Mouse (Mus musculus) stomach, postnatal 0 days (tissue): ENCODE measurements around the gene Mrpl53. TPM values are rescaled to one million over a fixed set of nuclear protein-coding genes. Genes with fewer than 3 reads are reported as not detected.
A peak's percentile ranks its signal among the peaks of the same experiment; 100 is the strongest.

Experiments used
- ATAC-seq: fragments of 200-750 bp; cut with Nextera tagmentation; 2 replicates; pipeline ENCODE4 v1.8.0; 2017; ENCODE audit not compliant: low FRiP score, low TSS enrichment
- DNase-seq: peaks from one replicate; pipeline ENCODE4 v3.0.0-alpha.2; 2016; ENCODE audit warnings: low spot score
- H3K27ac ChIP-seq: fragments of 300-500 bp; sonication (generic); replicated peaks from 2 replicates; pipeline ENCODE4 v1.5.1; 2014; ENCODE audit warnings: mild to moderate bottlenecking, control low read depth
- H3K27me3 ChIP-seq: fragments of 300-500 bp; sonication (generic); 2 replicates; pipeline ENCODE4 v1.6.1; 2014; ENCODE audit warnings: low read length; ENCODE audit not compliant: control insufficient read depth, insufficient read depth
- H3K36me3 ChIP-seq: fragments of 300-500 bp; sonication (generic); 2 replicates; pipeline ENCODE4 v1.6.1; 2014; ENCODE audit warnings: low read length, mixed read lengths; ENCODE audit not compliant: control insufficient read depth, insufficient read depth
- H3K4me1 ChIP-seq: fragments of 300-500 bp; sonication (generic); replicated peaks from 2 replicates; pipeline ENCODE4 v1.6.1; 2014; ENCODE audit warnings: antibody characterized with exemption; ENCODE audit not compliant: control insufficient read depth, insufficient read depth
- H3K4me2 ChIP-seq: fragments of 300-500 bp; sonication (generic); replicated peaks from 2 replicates; pipeline ENCODE4 v1.6.1; 2014; ENCODE audit warnings: low read depth, mild to moderate bottlenecking, control low read depth, moderate library complexity
- H3K4me3 ChIP-seq: fragments of 300-500 bp; sonication (generic); 2 replicates; pipeline ENCODE4 v1.5.1; 2014; ENCODE audit warnings: low read depth, low read length, control low read depth
- H3K9ac ChIP-seq: fragments of 300-500 bp; sonication (generic); 2 replicates; pipeline ENCODE4 v1.6.1; 2014; ENCODE audit warnings: mild to moderate bottlenecking, low read length, control low read depth, mixed read lengths
- H3K9me3 ChIP-seq: fragments of 300-500 bp; sonication (generic); 2 replicates; pipeline ENCODE4 v1.6.1; 2016; ENCODE audit warnings: low read length; ENCODE audit not compliant: control insufficient read depth
- CTCF ChIP-seq: IDR thresholded peaks from 2 replicates; pipeline ENCODE4 v1.5.1; 2016; ENCODE audit warnings: antibody characterized with exemption, low read depth, mild to moderate bottlenecking, moderate library complexity
- EP300 ChIP-seq: optimal IDR thresholded peaks from 2 replicates; pipeline ENCODE3; 2016; ENCODE audit warnings: antibody characterized with exemption
- WGBS: fragments of 180-500 bp; shearing (Covaris S2); extraction: QIAGEN DNeasy Blood & Tissue Kit; methylation state at CpG from one replicate; pipeline ENCODE4 v1.1.7; 2014; 5-methylcytosine and 5-hydroxymethylcytosine counted together
- polyA plus RNA-seq: library from polyadenylated mRNA; unstranded; fragments of >200 nt; fragmentation: Nextera tagmentation; extraction: Ambion mirVana; gene quantifications from 2 replicates; pipeline ENCODE4 v1.2.1, GENCODE M21; 2015

Gene Mrpl53
- polyA plus RNA-seq, 1 experiment from 2014 or later = 117 TPM

DNA sequence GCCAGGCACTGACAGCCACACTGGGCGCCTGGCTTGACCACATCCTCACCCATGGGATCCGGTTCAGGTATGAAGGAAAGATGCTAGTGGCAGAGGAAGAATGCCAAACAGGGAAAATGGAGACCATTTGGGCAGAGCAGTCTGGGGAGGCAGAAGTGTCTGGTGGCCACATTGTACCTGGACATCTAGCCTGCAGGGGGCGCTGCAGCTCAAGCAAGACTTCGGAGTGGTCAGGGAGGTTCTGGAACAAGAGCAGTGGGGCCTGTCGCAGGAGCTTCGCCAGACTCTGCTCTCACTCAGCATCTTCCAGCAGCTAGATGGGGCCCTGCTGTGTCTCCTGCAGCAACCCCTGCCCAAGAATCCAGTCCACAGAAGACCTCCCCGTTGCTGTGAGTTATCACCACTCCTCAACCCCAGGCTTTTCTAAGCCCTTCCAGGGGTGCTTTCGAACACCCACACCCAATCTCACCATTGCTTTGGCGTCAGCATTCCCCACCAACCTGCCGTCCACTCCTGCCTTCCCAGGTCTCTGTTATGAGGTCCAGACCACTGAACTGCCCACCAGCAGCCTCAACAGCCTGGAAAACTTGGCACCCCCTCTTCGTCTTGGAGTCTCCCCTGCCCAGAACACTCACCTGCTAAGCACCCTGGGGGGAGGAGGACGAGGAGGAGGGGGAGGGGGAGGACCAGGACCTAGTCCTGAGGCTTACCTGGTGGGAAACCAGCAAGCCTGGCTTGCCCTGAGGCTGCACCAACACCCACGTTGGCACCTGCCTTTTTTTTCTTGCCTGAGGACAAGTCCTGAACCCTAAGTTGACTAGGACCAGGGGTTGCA, 1.1 kb upstream of the Mrpl53 start:
- peak overlapping the region; percentile 78; the same call in 1 of the 2 replicates for H3K4me2 ChIP-seq
- peak overlapping the region; percentile 88; the same call in 1 of the 2 replicates for H3K27ac ChIP-seq
- 0 out of 2 replicates have a peak, but pooled peaks cover 2% of the 10 kb centered on the region for H3K4me1 ChIP-seq
- WGBS = 33% methylated on average over 13 of the region's 13 CpGs
- H3K27me3 ChIP-seq = no peaks in the 10 kb centered on the region
- peak; percentile 90 for TF ChIP-seq CTCF
- no peak for TF ChIP-seq EP300
- ATAC-seq (peak; percentile 71), DNase-seq (peak; percentile 88)
- H3K4me3 ChIP-seq = 0 out of 2 replicates have a peak overlapping the region, but pooled peaks have one; percentile 93
- no peaks in the 10 kb centered on the region for H3K9me3 ChIP-seq
- H3K9ac ChIP-seq = no peak overlapping the region
- no peaks in the 10 kb centered on the region for H3K36me3 ChIP-seq

DNA sequence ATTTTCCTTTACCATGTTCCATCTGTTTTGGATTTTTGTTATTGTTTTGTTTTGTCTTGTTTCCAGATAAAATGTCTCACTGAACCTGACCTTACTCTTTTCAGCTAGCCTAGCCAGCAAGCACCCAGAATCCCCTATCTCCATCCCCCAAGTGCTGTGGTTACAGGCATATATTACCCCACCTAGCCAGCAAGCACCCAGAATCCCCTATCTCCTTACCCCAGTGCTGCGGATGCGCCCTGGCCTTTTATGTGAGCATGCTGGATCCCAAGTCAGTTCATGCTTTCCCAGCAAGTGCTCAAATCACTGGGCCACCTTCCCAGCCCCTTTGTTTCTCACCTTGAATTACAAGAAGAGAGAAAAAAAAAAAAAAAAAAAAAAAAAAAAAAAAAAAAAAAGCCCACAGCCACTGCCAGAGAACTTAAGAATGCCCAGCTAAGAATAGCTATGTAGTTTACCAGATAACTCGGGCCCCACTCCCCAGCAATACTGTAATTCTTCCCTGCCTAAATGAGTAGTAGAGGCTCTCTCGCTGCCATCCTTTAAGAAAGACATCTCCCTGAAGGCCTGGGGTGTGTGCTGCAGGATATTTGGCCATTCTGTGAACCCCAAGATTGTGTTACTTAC, 2.8 kb downstream of the Mrpl53 start:
- no peaks in the 10 kb centered on the region for H3K4me1 ChIP-seq
- no peak overlapping the region for H3K27ac ChIP-seq
- H3K9ac ChIP-seq = no peak overlapping the region
- H3K27me3 ChIP-seq = no peaks in the 10 kb centered on the region
- ATAC-seq (no peak), DNase-seq (no peak)
- H3K9me3 ChIP-seq = no peaks in the 10 kb centered on the region
- H3K4me3 ChIP-seq = no peak overlapping the region
- H3K4me2 ChIP-seq = no peak overlapping the region
- H3K36me3 ChIP-seq = no peaks in the 10 kb centered on the region
- no peak for TF ChIP-seq CTCF
- TF ChIP-seq EP300 = no peak
- WGBS = 77% methylated on average over 4 of the region's 4 CpGs

DNA sequence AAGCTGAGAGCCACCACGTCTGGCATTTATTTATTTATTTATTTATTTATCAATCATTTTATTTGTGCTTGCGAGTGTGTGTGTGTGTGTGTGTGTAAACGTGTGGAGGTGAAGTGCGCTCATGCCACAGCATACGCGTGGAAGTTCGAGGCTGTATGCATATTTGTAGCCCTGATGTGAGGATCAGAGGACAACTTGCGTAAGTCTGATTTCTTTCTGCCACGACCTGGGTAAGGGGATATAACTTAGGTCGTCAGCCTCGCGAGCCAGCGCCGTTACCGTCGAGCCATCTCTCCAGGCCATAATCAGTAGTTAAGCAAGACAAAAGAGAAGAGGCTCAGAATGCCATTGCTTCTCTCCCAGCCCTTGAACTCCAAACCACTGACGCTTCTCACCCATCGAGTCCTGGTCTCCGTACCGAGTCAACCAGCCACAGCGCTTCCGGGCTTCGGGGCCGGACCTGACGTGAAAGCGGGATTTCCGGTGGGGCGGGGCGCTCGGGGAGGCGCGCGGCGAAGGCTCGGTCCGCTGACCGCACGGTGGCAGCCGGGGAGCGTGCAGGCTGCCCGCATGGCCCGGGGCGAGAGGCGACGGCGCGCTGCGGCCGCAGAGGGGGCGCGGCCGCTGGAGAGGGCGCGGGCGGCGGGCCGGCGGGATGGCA, 6.3 kb downstream of the Mrpl53 start, which contains the start of gene Mogs:
Mogs (plus strand) TSS at position 486 of the 661 bp plus-strand sequence.
- ATAC-seq (peak; percentile 92), DNase-seq (peak; percentile 97)
- H3K4me1 ChIP-seq = no peaks in the 10 kb centered on the region
- peak within 1 kb of the TSS; percentile 66 for H3K4me3 ChIP-seq
- H3K27ac ChIP-seq = peak within 1 kb of the TSS; percentile 92
- under 1% methylated on average over 52 of the region's 58 CpGs for WGBS
- TF ChIP-seq EP300 (no peak), CTCF (peak; percentile 71)
- H3K27me3 ChIP-seq = no peaks in the 10 kb centered on the region
- H3K9ac ChIP-seq = peak within 1 kb of the TSS; percentile 84
- H3K36me3 ChIP-seq = peaks cover 5% of the 10 kb centered on the region
- H3K9me3 ChIP-seq = no peaks in the 10 kb centered on the region
- H3K4me2 ChIP-seq = peak within 1 kb of the TSS; percentile 97

DNA sequence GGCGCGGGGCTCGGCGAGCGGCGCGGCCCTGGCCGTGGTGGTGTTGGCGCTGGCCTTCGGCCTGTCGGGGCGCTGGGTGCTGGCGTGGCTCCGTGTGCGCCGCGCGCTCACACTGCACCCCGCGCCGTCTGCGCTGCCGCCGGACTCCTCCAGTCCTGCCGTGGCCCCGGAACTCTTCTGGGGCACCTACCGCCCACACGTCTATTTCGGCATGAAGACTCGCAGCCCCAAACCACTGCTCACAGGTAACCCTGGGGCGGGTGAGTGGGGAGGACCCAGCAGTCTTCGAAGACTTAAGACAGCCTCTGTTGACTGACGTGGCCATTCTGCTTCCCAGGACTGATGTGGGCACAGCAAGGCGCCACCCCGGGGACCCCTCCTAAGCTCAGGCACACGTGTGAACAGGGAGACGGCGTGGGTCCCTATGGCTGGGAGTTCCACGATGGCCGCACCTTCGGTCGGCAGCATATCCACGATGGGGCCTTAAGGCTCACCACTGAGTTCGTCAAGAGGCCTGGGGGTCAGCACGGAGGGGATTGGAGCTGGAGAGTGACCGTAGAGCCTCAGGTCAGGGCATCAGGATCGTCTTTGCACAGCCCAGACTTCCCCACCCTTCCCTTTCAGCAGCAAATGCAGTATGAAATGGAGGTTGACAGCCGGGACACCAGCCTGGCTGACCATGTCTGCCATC, 7.0 kb downstream of the Mrpl53 start:
- Histone ChIP-seq H3K36me3 (peaks cover 5% of the 10 kb centered on the region), H3K27ac (peak overlapping the region; percentile 92), H3K9ac (peak overlapping the region; percentile 84), H3K9me3 (no peaks in the 10 kb centered on the region), H3K4me1 (no peaks in the 10 kb centered on the region), H3K4me2 (peak overlapping the region; percentile 97), H3K4me3 (peak overlapping the region; percentile 66), H3K27me3 (no peaks in the 10 kb centered on the region)
- DNase-seq (no peak), ATAC-seq (no peak; the same call in none of the 2 replicates)
- TF ChIP-seq EP300 = no peak
- no peak for TF ChIP-seq CTCF
- WGBS = 1% methylated on average over 27 of the region's 48 CpGs

DNA sequence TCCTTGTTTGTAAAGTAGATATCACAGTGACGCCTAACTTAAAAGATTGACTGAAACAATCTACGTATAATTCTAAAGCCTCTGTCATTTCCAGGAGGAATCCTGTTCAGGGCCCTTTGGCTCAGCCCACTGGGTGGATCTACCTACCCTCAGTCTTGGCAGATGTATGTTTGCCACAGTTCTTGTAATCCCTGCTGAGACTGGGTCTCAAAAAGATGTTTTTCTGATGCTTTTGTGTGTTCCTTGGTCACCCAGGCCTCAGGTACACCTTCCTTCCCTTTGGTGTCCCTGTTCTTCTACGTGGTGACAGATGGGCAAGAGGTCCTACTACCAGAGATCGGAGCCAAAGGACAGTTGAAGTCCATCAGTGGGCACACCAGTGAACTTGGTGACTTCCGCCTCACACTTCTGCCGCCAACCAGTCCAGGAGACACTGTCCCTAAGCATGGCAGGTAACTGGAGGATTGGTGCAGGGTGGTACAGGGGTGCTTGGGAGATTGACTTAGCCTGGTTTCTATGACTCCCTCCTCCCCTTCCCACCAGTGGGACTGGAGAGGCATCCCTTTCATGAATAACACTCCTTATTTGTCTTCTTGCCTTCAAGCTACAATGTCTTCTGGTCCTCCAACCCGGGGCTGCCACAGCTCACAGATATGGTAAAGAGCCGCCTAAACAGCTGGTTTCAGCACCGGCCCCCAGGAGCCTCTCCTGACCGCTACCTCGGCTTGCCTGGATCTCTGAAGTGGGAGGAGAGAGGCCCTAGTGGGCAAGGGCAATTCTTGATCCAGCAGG, 7.7 kb downstream of the Mrpl53 start:
- no peak for DNase-seq
- Histone ChIP-seq H3K4me3 (peak overlapping the region; percentile 66), H3K4me1 (no peaks in the 10 kb centered on the region), H3K27me3 (no peaks in the 10 kb centered on the region), H3K27ac (peak overlapping the region; percentile 92; the same call in 1 of the 2 replicates), H3K9ac (peak overlapping the region; percentile 84), H3K36me3 (peaks cover 5% of the 10 kb centered on the region), H3K9me3 (no peaks in the 10 kb centered on the region), H3K4me2 (peak overlapping the region; percentile 97)
- WGBS = 65% methylated on average over 11 of the region's 11 CpGs
- TF ChIP-seq EP300 (no peak), CTCF (no peak)
- no peak for ATAC-seq
